29 mouse cellular contexts compared by ENCODE assay signal in genomic region chr11:113568999-113569398, GRCm38 (mm10). TPM values are rescaled to one million over a fixed set of nuclear protein-coding genes. Genes with fewer than 3 reads are reported as not detected.
A peak's percentile ranks its signal among the peaks of the same experiment; 100 is the strongest.
DNase-seq lines count a peak whose midpoint lies in the region; ATAC-seq lines count a peak whose summit lies in the region.
"Had no signal": no experiment of that assay in that cellular context is flagged by ENCODE, and none has a peak within 500 bp of the region (broad histone marks: within the 10 kb centered on the region; RNA-seq: fewer than 3 reads in every experiment).

No protein-coding gene starts in this region.

- H3K4me3 ChIP-seq in midbrain, embryonic 11.5 days (ENCODE audit: low read depth, low read length): no peak overlapping the region
- no peak overlapping the region for H3K4me3 ChIP-seq in midbrain, embryonic 10.5 days
- H3K4me3 ChIP-seq in stomach, embryonic 16.5 days (replicated peaks; ENCODE audit: low read length): no peak overlapping the region
- H3K4me3 ChIP-seq: embryonic facial prominence, embryonic 10.5 days; embryonic facial prominence, embryonic 13.5 days; erythroblast, embryonic 14.5 days; forebrain, embryonic 12.5 days; forebrain, embryonic 15.5 days; heart, embryonic 12.5 days; heart, embryonic 15.5 days; hindbrain, embryonic 10.5 days; hindbrain, embryonic 13.5 days had no signal

- H3K36me3 ChIP-seq in midbrain, embryonic 11.5 days (ENCODE audit: control insufficient read depth, insufficient read depth, low read length): no peaks in the 10 kb centered on the region
- no peaks in the 10 kb centered on the region for H3K36me3 ChIP-seq in midbrain, embryonic 10.5 days
- H3K36me3 ChIP-seq in stomach, embryonic 16.5 days (ENCODE audit: control insufficient read depth, insufficient read depth, low read length): no peaks in the 10 kb centered on the region
- H3K36me3 ChIP-seq: embryonic facial prominence, embryonic 10.5 days; embryonic facial prominence, embryonic 13.5 days; forebrain, embryonic 12.5 days; forebrain, embryonic 15.5 days; heart, embryonic 12.5 days; heart, embryonic 15.5 days; hindbrain, embryonic 10.5 days; hindbrain, embryonic 13.5 days had no signal

- intact Hi-C loops in gastrocnemius, postnatal 36 days (cut with DNase I): no loop called here

- no peaks in the 10 kb centered on the region for H3K9me3 ChIP-seq in midbrain, embryonic 11.5 days (ENCODE audit: control insufficient read depth, low read length)
- no peaks in the 10 kb centered on the region for H3K9me3 ChIP-seq in midbrain, embryonic 10.5 days (replicated peaks)
- no peaks in the 10 kb centered on the region for H3K9me3 ChIP-seq in stomach, embryonic 16.5 days (replicated peaks; ENCODE audit: control insufficient read depth, low read length)
- H3K9me3 ChIP-seq: embryonic facial prominence, embryonic 10.5 days; embryonic facial prominence, embryonic 13.5 days; forebrain, embryonic 12.5 days; forebrain, embryonic 15.5 days; heart, embryonic 12.5 days; heart, embryonic 15.5 days; hindbrain, embryonic 10.5 days; hindbrain, embryonic 13.5 days had no signal

- WGBS in midbrain, embryonic 11.5 days: 95% methylated on average over 1 of the region's 1 CpGs
- 86% methylated on average over 1 of the region's 1 CpGs for WGBS in midbrain, embryonic 10.5 days
- WGBS in large intestine, adult 2 months: 23% methylated on average over 1 of the region's 1 CpGs
- 52% methylated on average over 1 of the region's 1 CpGs for WGBS in stomach, embryonic 16.5 days

- no peak overlapping the region for H3K27ac ChIP-seq in midbrain, embryonic 11.5 days (ENCODE audit: low read depth, low read length)
- no peak overlapping the region for H3K27ac ChIP-seq in midbrain, embryonic 10.5 days (replicated peaks)
- H3K27ac ChIP-seq in stomach, embryonic 16.5 days (ENCODE audit: low read length): no peak overlapping the region
- H3K27ac ChIP-seq: embryonic facial prominence, embryonic 10.5 days; embryonic facial prominence, embryonic 13.5 days; forebrain, embryonic 12.5 days; forebrain, embryonic 15.5 days; heart, embryonic 15.5 days; hindbrain, embryonic 10.5 days; hindbrain, embryonic 13.5 days had no signal

- DNase-seq in midbrain, embryonic 11.5 days (ENCODE audit: low spot score, missing footprints): peak; percentile 10
- no peak for DNase-seq in midbrain, embryonic 10.5 days (ENCODE audit: low spot score)
- DNase-seq in large intestine, adult 2 months (ENCODE audit: low read depth, low spot score): peak; percentile 47
- no peak for DNase-seq in right cerebral cortex, postnatal 14 days
- DNase-seq in heart, adult 11 months: no peak
- DNase-seq in cerebellum, postnatal 10 days: no peak
- no peak for DNase-seq in gastrocnemius, postnatal 36 days
- DNase-seq: adrenal gland, adult 8-10 months; adrenal gland, postnatal 25 days; cerebellum, adult 11-12 months; cerebellum, adult 8-10 months; cerebellum, postnatal 25 days; gastrocnemius, postnatal 25 days; heart, adult 18-20 months; heart, postnatal 10 days; heart, postnatal 36 days had no signal

- no peak overlapping the region for H3K4me2 ChIP-seq in midbrain, embryonic 11.5 days
- H3K4me2 ChIP-seq in stomach, embryonic 16.5 days (ENCODE audit: low read depth, low read length): no peak overlapping the region
- H3K4me2 ChIP-seq: embryonic facial prominence, embryonic 13.5 days; forebrain, embryonic 12.5 days; forebrain, embryonic 15.5 days; heart, embryonic 12.5 days; heart, embryonic 15.5 days; hindbrain, embryonic 13.5 days had no signal

- peaks cover 5% of the 10 kb centered on the region; the same call in 1 of the 2 replicates for H3K4me1 ChIP-seq in midbrain, embryonic 11.5 days (ENCODE audit: control insufficient read depth, insufficient read depth, low read length)
- H3K4me1 ChIP-seq in midbrain, embryonic 10.5 days: peaks cover 27% of the 10 kb centered on the region
- H3K4me1 ChIP-seq in stomach, embryonic 16.5 days (ENCODE audit: control insufficient read depth, insufficient read depth, low read length): 0 out of 2 replicates have a peak, but pooled peaks cover 5% of the 10 kb centered on the region

- no peaks in the 10 kb centered on the region for H3K27me3 ChIP-seq in midbrain, embryonic 11.5 days (ENCODE audit: control insufficient read depth, insufficient read depth, low read length)
- peaks cover 7% of the 10 kb centered on the region; the same call in 1 of the 2 replicates for H3K27me3 ChIP-seq in midbrain, embryonic 10.5 days (ENCODE audit: low read depth, poor library complexity, severe bottlenecking)
- H3K27me3 ChIP-seq in stomach, embryonic 16.5 days (ENCODE audit: control insufficient read depth, insufficient read depth, low read length): no peaks in the 10 kb centered on the region
- H3K27me3 ChIP-seq: embryonic facial prominence, embryonic 13.5 days; forebrain, embryonic 15.5 days; heart, embryonic 12.5 days; heart, embryonic 15.5 days; hindbrain, embryonic 13.5 days had no signal

- H3K9ac ChIP-seq in midbrain, embryonic 11.5 days (ENCODE audit: low read length): no peak overlapping the region
- no peak overlapping the region for H3K9ac ChIP-seq in stomach, embryonic 16.5 days (ENCODE audit: low read length)
- H3K9ac ChIP-seq: embryonic facial prominence, embryonic 13.5 days; forebrain, embryonic 12.5 days; forebrain, embryonic 15.5 days; heart, embryonic 12.5 days; heart, embryonic 15.5 days; hindbrain, embryonic 13.5 days had no signal

- no peak for ATAC-seq in midbrain, embryonic 11.5 days (ENCODE audit: low FRiP score)
- ATAC-seq in stomach, embryonic 16.5 days (ENCODE audit: insufficient read depth, low FRiP score): peak; percentile 19; the same call in 1 of the 2 replicates
- ATAC-seq: activated CD4-positive, CD25-positive, alpha-beta regulatory T cell, adult 4 months; forebrain, embryonic 15.5 days; hindbrain, embryonic 16.5 days had no signal

RNA-seq across cellular contexts. Expression of gene Sstr2, which starts 50.1 kb away (rescaled TPM):
- 12.4 and 12.6 TPM in 2 replicates for polyA plus RNA-seq in midbrain, embryonic 11.5 days (2014; fragmentation: Nextera tagmentation; extraction: Ambion mirVana)
- 5.3 and 8.7 TPM in 2 replicates for polyA plus RNA-seq in midbrain, embryonic 10.5 days (2016; fragmentation: Nextera tagmentation; extraction: Ambion mirVana)
- 0.20 and 0.21 TPM in 2 replicates for polyA plus RNA-seq in large intestine, adult 2 months (2012; rRNA removed)
- polyA plus RNA-seq in stomach, embryonic 16.5 days (2015; fragmentation: Nextera tagmentation; extraction: Ambion mirVana): 1.6 and 2.3 TPM in 2 replicates
- not detected for total RNA-seq in gastrocnemius, postnatal 36 days (2021)
- total RNA-seq: gastrocnemius, adult 8-10 months; gastrocnemius, postnatal 25 days; heart, adult 18-20 months; heart, postnatal 10 days; heart, postnatal 36 days had no signal
- polyA plus RNA-seq: activated CD4-positive, CD25-positive, alpha-beta regulatory T cell, adult 4 months; erythroblast, embryonic 14.5 days had no signal

Comparison
In these comparisons a context has a peak if more than half of its experiments do, and no peak if none do; other contexts are left out.
1. DNase-seq: peak in midbrain, embryonic 11.5 days (single experiment) and large intestine, adult 2 months (single experiment); none in midbrain, embryonic 10.5 days (single experiment), right cerebral cortex, postnatal 14 days (single experiment), heart, adult 11 months (single experiment), cerebellum, postnatal 10 days (0 of 2) and gastrocnemius, postnatal 36 days (0 of 2).